Mouse (Mus musculus) hindbrain, embryonic 13.5 days (tissue): ENCODE results near the gene D5Ertd579e. TPM values are rescaled to one million over a fixed set of nuclear protein-coding genes. Genes with fewer than 3 reads are reported as not detected.
A peak's percentile ranks its signal among the peaks of the same experiment; 100 is the strongest.

Source experiments
- ATAC-seq: fragments of 200-750 bp; cut with Nextera tagmentation; 2 replicates; pipeline ENCODE4 v1.8.0; 2017; ENCODE audit warnings: moderate TSS enrichment; ENCODE audit not compliant: low FRiP score
- H3K27ac ChIP-seq: fragments of 300-500 bp; sonication (generic); 2 replicates; pipeline ENCODE4 v1.5.1; 2015; ENCODE audit warnings: inconsistent platforms, mild to moderate bottlenecking, moderate library complexity
- H3K27me3 ChIP-seq: fragments of 300-500 bp; sonication (generic); 2 replicates; pipeline ENCODE4 v1.6.1; 2015; ENCODE audit warnings: mild to moderate bottlenecking, inconsistent platforms
- H3K36me3 ChIP-seq: fragments of 300-500 bp; sonication (generic); 2 replicates; pipeline ENCODE4 v1.6.1; 2015; ENCODE audit warnings: mild to moderate bottlenecking, inconsistent platforms
- H3K4me1 ChIP-seq: fragments of 300-500 bp; sonication (generic); replicated peaks from 2 replicates; pipeline ENCODE4 v1.6.1; 2015; ENCODE audit warnings: inconsistent platforms
- H3K4me2 ChIP-seq: fragments of 300-500 bp; sonication (generic); 2 replicates; pipeline ENCODE4 v1.6.1; 2015; ENCODE audit warnings: inconsistent platforms, mild to moderate bottlenecking, moderate library complexity
- H3K4me3 ChIP-seq: fragments of 300-500 bp; sonication (generic); 2 replicates; pipeline ENCODE4 v1.5.1; 2015; ENCODE audit warnings: mild to moderate bottlenecking, inconsistent platforms
- H3K9ac ChIP-seq: fragments of 300-500 bp; sonication (generic); 2 replicates; pipeline ENCODE4 v1.6.1; 2015; ENCODE audit warnings: mild to moderate bottlenecking, inconsistent platforms
- H3K9me3 ChIP-seq: fragments of 300-500 bp; sonication (generic); 2 replicates; pipeline ENCODE4 v1.6.1; 2016; ENCODE audit warnings: inconsistent platforms
- WGBS: fragments of 180-500 bp; shearing (Covaris S2); methylation state at CpG from one replicate; pipeline ENCODE4 v1.1.7; 2015; 5-methylcytosine and 5-hydroxymethylcytosine counted together
- polyA plus RNA-seq: library from polyadenylated mRNA; unstranded; fragments of >200 nt; fragmentation: Nextera tagmentation; extraction: Ambion mirVana; gene quantifications from 2 replicates; pipeline ENCODE4 v1.2.1, GENCODE M21; 2015

The D5Ertd579e gene
- polyA plus RNA-seq, 1 experiment from 2014 or later, result 33.6 TPM

DNA sequence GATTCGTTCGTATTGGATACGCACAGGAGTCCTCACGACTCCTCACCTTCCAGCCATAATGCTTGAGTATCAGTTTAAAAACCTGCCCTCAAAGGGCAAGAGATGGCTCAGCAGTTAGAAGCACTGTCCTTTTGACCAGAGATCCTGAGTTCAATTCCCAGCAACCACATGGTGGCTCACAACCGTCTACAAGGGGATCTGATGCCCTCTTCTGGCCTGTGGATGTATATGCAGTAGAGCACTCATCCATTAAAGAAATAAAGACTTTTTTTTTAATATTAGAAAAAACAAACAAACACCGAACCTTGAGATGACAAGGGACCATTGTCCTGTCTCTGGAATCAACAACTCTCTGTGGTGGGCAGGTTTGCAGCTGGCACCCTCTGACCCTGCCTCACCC, 111.5 kb downstream of the D5Ertd579e start:
- H3K4me3 ChIP-seq, result no peak overlapping the region
- no peaks in the 10 kb centered on the region for H3K36me3 ChIP-seq
- no peak for ATAC-seq
- 63% methylated on average over 6 of the region's 6 CpGs for WGBS
- H3K27me3 ChIP-seq, result 0 out of 2 replicates have a peak, but pooled peaks cover 13% of the 10 kb centered on the region
- no peaks in the 10 kb centered on the region for H3K9me3 ChIP-seq
- H3K9ac ChIP-seq, result no peak overlapping the region
- H3K4me1 ChIP-seq, result peaks cover 13% of the 10 kb centered on the region
- no peak overlapping the region for H3K4me2 ChIP-seq
- no peak overlapping the region for H3K27ac ChIP-seq

DNA sequence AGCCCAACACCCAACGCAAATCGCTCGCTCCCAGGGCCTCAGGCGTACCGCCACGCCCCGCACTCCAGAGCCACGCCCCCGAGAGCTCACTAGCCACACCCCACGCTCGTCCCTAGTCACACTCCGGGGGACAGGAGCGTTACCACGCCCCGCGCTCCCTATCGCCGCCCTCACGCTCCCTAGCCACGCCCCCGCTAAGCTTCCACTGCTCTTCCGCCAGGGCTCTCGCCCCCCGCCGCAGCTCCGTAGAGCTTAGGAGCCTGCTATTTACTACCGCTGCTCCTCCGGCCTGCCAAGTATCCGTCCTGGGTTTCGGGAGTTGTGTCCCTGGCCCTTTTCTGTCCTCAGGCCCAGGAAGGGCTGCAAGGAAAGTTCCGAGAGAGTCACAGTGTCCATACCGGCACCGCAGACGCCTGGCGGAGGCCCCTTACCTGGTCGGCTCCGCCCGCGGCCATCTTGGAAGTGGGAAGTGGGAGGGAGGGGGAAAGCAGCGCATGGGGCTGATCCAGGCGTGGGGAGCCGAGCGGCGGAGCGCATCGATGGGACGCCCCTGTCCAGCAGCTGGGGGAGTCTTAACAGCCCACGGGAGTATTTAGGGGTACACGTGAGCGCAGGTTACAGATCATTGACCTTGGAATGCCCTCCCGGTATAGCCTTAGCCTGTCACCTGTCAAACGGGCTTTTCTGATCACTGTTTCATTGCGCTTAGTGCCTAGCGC, 113.7 kb downstream of the D5Ertd579e start:
- H3K36me3 ChIP-seq, result no peaks in the 10 kb centered on the region
- H3K27ac ChIP-seq, result peak overlapping the region; percentile 94
- WGBS, result 2% methylated on average over 54 of the region's 54 CpGs
- peak; percentile 97 for ATAC-seq
- 0 out of 2 replicates have a peak, but pooled peaks cover 13% of the 10 kb centered on the region for H3K27me3 ChIP-seq
- H3K9me3 ChIP-seq, result no peaks in the 10 kb centered on the region
- peaks cover 13% of the 10 kb centered on the region for H3K4me1 ChIP-seq
- peak overlapping the region; percentile 70 for H3K4me3 ChIP-seq
- H3K9ac ChIP-seq, result peak overlapping the region; percentile 77
- peak overlapping the region; percentile 92 for H3K4me2 ChIP-seq

DNA sequence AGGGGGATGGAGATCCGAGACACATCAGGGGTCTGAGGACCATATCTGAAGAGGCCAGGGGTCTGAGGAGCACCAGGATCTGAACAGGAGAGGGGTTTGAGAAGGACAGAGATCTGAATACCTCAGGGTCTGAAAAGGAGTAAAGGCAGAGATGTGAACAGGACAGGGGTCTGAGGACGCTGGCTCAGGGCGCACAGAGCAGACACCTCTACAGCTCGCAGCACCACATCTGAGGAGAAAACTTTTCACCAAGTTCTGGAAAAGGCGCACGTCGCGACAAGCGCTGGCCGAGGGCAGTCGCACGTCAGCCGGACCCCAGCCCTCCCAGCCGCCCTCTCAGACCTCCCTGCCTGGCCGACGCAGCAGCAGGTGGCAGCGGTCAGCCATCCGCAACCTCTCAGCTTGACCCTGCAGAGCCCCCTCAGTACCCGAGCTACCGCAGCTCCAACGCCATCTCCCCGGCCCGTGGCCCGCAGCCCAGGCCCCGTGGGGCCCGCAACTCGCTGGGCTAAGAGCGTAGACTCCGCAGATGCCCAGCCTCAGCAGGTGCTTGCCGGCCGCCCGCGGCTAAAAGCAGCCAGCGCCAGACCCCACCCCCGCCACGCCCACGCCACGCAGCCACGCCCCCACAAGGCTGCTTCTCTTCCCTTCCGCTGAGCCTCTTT, 114.4 kb downstream of the D5Ertd579e start:
- 0 out of 2 replicates have a peak, but pooled peaks cover 13% of the 10 kb centered on the region for H3K27me3 ChIP-seq
- peak overlapping the region; percentile 70 for H3K4me3 ChIP-seq
- H3K4me2 ChIP-seq, result peak overlapping the region; percentile 92
- H3K9ac ChIP-seq, result peak overlapping the region; percentile 77
- peak overlapping the region; percentile 94; the same call in 1 of the 2 replicates for H3K27ac ChIP-seq
- H3K4me1 ChIP-seq, result peaks cover 13% of the 10 kb centered on the region
- under 1% methylated on average over 39 of the region's 40 CpGs for WGBS
- ATAC-seq, result peak; percentile 18
- no peaks in the 10 kb centered on the region for H3K9me3 ChIP-seq
- H3K36me3 ChIP-seq, result no peaks in the 10 kb centered on the region

DNA sequence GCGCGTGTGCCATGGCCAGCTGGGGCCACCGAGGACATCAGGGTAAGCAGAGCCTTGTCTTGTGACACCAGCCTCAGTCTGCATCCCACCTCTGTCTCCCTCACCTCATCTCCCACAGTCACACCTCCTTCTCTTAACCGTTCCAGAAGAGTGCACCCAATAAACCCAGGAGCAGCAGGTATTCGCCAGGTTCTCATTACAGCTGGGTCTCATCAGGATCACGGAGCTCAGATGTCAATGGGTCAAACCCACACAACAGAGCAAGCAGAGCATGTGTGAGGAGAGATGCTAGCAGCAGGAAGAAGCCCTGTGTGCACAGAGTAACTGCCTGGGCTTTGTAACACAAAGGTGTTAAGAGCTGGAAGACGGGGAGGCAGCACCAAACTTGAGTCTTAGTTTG, 115.9 kb downstream of the D5Ertd579e start:
- Histone ChIP-seq H3K4me1 (peaks cover 13% of the 10 kb centered on the region), H3K4me3 (no peak overlapping the region), H3K4me2 (no peak overlapping the region), H3K36me3 (no peaks in the 10 kb centered on the region), H3K9ac (no peak overlapping the region), H3K9me3 (no peaks in the 10 kb centered on the region), H3K27ac (no peak overlapping the region), H3K27me3 (0 out of 2 replicates have a peak, but pooled peaks cover 8% of the 10 kb centered on the region)
- ATAC-seq, result no peak
- 82% methylated on average over 7 of the region's 7 CpGs for WGBS

DNA sequence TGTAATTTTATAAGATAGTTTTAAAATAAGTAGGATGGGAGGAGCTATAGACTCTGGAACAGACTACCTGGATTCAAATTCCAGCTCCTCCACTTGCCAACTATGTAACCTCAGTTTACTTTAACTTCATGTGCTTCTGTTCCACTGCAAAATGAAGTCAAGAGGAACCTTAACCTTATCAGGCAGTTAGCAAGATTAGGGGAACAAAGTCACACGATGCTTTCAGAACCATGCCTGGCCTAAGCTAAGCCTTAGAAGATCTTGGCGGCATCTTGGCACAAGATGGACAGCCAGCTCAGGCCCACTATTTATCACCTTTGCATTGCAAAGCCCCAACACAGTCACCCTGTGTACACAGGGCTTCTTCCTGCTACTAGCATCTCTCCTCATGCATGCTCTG, 116.8 kb downstream of the D5Ertd579e start:
- H3K36me3 ChIP-seq, result no peaks in the 10 kb centered on the region
- no peaks in the 10 kb centered on the region for H3K9me3 ChIP-seq
- no peak overlapping the region for H3K9ac ChIP-seq
- ATAC-seq, result no peak
- H3K4me2 ChIP-seq, result no peak overlapping the region
- H3K27me3 ChIP-seq, result 0 out of 2 replicates have a peak, but pooled peaks cover 8% of the 10 kb centered on the region
- H3K4me1 ChIP-seq, result peaks cover 18% of the 10 kb centered on the region
- no peak overlapping the region for H3K27ac ChIP-seq
- WGBS, result 92% methylated on average over 2 of the region's 2 CpGs
- no peak overlapping the region for H3K4me3 ChIP-seq

DNA sequence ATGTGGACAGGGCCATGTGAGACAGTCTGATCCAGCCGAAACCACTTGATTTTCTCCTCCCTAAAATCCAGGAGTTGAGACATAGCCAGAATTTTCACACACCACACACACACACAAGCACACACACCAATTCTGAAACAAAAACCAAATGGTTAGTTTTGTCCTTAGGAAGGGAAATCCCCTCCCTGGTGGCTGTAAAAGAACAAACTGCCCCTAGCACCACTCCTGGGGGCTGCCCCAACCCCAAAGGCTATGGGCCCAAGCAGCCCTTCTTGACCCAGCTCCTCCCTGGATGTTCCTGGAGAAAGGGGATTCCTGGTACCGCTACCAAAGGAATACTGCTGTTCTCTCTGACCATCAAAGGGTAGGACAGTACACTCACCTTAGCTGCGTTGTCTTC, 119.4 kb downstream of the D5Ertd579e start:
- Histone ChIP-seq H3K27ac (no peak overlapping the region), H3K27me3 (0 out of 2 replicates have a peak, but pooled peaks cover 5% of the 10 kb centered on the region), H3K4me2 (no peak overlapping the region), H3K36me3 (peaks cover 3% of the 10 kb centered on the region), H3K4me1 (peaks cover 13% of the 10 kb centered on the region), H3K9me3 (no peaks in the 10 kb centered on the region), H3K9ac (no peak overlapping the region), H3K4me3 (no peak overlapping the region)
- ATAC-seq, result no peak
- whole genome bisulfite sequencing, result 93% methylated on average over 3 of the region's 3 CpGs

DNA sequence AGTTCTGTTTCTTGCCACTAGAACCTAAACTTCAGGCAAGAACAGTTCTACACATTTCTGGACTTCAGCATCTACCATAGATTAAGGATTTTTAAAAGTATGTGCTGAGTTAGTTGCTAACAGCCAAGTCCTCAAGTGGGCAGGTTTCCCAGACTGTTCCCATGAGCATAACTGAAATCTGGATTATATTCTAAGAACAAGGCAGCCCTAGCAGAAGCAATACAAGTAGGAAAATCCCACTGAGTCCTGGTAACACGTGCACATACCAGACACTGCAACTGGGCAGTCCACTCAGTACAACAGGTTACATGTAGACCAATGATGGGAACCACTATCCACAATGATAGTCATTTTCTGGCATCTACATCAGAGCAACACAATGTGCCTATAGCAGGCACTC, 120.1 kb downstream of the D5Ertd579e start:
- WGBS, result 79% methylated on average over 1 of the region's 1 CpGs
- no peak overlapping the region for H3K4me3 ChIP-seq

DNA sequence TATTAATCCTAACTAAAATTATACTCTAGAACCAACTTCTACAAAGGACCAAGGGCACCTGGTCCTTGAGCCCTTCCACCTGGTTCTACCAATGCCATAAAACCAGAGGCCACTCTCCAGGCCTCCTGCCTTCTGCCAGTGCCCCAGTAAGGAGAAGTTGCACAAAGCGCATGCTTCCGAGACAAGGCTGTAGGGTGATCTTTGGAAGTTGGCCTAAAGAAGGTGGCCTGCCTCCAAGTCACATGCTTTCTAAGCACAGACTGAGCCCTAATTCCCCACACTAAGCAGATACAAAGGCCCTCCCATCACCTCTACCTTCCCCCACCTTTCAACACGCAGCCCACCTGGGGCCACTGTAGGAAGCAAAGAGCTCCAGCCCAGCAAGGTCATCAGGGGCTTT, 120.6 kb downstream of the D5Ertd579e start:
- no peak overlapping the region for H3K9ac ChIP-seq
- no peak for ATAC-seq
- 92% methylated on average over 3 of the region's 3 CpGs for WGBS
- peaks cover 13% of the 10 kb centered on the region for H3K36me3 ChIP-seq
- no peak overlapping the region for H3K4me2 ChIP-seq
- no peak overlapping the region for H3K27ac ChIP-seq
- H3K27me3 ChIP-seq, result 0 out of 2 replicates have a peak, but pooled peaks cover 5% of the 10 kb centered on the region
- peaks cover 5% of the 10 kb centered on the region; the same call in 1 of the 2 replicates for H3K4me1 ChIP-seq
- no peaks in the 10 kb centered on the region for H3K9me3 ChIP-seq
- no peak overlapping the region for H3K4me3 ChIP-seq

More for the DNA sequence above, 120.1 kb downstream of the D5Ertd579e start:
- H3K36me3 ChIP-seq, result peaks cover 10% of the 10 kb centered on the region
- no peak overlapping the region for H3K4me2 ChIP-seq
- ATAC-seq, result no peak
- H3K9ac ChIP-seq, result no peak overlapping the region
- H3K9me3 ChIP-seq, result no peaks in the 10 kb centered on the region
- 0 out of 2 replicates have a peak, but pooled peaks cover 5% of the 10 kb centered on the region for H3K27me3 ChIP-seq
- peaks cover 6% of the 10 kb centered on the region for H3K4me1 ChIP-seq
- no peak overlapping the region for H3K27ac ChIP-seq

DNA sequence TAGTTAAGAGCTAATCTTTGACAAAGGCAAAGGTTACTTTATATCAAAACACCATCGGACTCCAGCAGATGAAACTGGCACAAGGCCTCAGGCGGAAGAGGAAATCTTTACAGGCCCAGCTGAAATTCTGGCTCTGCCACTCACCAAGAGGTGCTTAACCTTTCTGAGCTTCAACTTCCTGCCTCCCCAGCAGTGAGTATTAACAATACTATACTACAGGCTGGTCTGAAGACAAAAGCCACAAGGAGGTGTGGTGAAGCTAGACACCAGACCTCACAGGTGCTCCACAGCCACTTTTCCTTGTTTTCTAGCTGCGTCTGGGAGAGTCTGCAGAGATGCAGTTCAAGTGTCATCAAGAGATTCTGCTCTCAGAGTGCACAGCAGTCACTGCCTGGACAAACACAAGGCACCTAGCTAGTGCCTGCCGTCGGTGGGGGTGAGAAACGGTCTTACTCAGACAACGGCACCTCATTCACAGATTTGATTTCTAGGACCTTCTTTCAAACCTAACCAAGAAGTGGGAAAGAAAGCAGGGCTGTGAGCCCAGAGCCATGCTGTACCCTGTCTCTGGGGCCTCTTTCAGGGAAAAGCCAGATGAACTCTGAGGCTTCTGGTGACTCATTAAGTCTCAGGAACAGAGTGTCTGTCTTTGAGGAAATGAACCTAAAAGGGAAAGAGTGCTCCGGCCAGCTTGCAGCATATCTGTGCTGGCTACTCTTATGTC, 121.5 kb downstream of the D5Ertd579e start:
- H3K27ac ChIP-seq, result no peak overlapping the region
- H3K9ac ChIP-seq, result no peak overlapping the region
- no peak for ATAC-seq

DNA sequence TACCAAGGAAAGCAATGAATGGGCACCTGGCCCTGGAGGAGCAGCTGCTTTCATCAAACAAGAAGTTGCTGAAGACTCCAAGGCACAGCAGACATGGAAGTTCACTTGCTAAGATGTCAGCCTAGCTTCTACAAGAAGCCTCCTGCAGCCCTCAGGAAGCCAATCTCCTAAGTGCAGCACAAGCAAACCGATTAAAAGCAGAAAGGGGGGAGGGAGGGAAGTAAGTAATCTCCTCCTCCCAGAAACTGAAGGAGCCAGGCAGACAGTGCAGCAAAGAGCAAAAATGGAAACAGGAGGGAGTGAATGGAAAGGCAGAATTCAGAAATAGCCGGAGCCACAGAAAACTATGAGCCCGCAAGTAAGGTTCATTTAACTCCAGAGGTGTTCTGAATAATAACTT, 122.5 kb downstream of the D5Ertd579e start:
- Histone ChIP-seq H3K4me2 (no peak overlapping the region), H3K4me3 (no peak overlapping the region), H3K9ac (no peak overlapping the region), H3K9me3 (no peaks in the 10 kb centered on the region), H3K27ac (no peak overlapping the region), H3K4me1 (peaks cover 5% of the 10 kb centered on the region; the same call in 1 of the 2 replicates), H3K27me3 (no peaks in the 10 kb centered on the region), H3K36me3 (peaks cover 13% of the 10 kb centered on the region)
- no peak for ATAC-seq
- 64% methylated on average over 3 of the region's 3 CpGs for WGBS

More for the DNA sequence above, 121.5 kb downstream of the D5Ertd579e start:
- Histone ChIP-seq H3K4me1 (peaks cover 5% of the 10 kb centered on the region; the same call in 1 of the 2 replicates), H3K27me3 (no peaks in the 10 kb centered on the region), H3K4me3 (no peak overlapping the region), H3K36me3 (peaks cover 13% of the 10 kb centered on the region), H3K4me2 (no peak overlapping the region), H3K9me3 (no peaks in the 10 kb centered on the region)
- whole genome bisulfite sequencing, result 70% methylated on average over 8 of the region's 8 CpGs

DNA sequence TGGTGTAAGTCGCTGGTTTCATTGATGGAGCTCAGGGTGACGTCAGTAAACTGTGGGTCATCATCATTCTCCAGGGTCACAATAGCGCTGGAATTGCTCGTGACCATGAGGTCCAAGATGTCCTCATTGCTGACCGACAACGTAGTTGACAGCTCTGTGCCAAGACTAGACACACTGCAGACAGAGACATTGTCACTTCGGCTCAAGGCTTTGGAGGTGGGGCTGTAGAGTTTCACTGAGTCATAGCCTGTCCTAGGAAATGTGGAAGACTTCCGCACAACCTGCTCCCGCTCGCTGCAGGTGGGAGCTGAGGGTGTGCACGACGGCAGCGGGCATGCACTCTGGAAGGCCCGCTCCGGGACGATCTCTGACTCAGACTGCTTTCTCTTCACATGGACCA, 124.5 kb downstream of the D5Ertd579e start:
- Histone ChIP-seq H3K27ac (no peak overlapping the region), H3K4me1 (peaks cover 16% of the 10 kb centered on the region), H3K27me3 (no peaks in the 10 kb centered on the region), H3K4me2 (no peak overlapping the region), H3K4me3 (no peak overlapping the region), H3K36me3 (peaks cover 13% of the 10 kb centered on the region), H3K9ac (no peak overlapping the region), H3K9me3 (no peaks in the 10 kb centered on the region)
- 94% methylated on average over 16 of the region's 16 CpGs for WGBS
- no peak for ATAC-seq
